Mouse (Mus musculus): ENCODE results near the gene Rps5.

GRCm38 (mm10) chr7:12910181-12910668, 11.9 kb upstream of the Rps5 start:
- TF ChIP-seq POLR2A (IDR thresholded peaks at IDR 0.05; ENCODE audit: low read depth, low read length) (peak; percentile 49; the same call in 1 of the 2 replicates), CTCF (IDR thresholded peaks at IDR 0.05; ENCODE audit: extremely low read depth, insufficient read length, insufficient replicate concordance, low read depth, low read length) (no peak)
